Mouse (Mus musculus) layer of hippocampus, postnatal 10 days (tissue): ENCODE measurements at regions not wholly inside any gene's neighbourhood (a gene's known extent, or its start where the extent isn't known, plus 50 kb on each side); places are given as distances from the start of the nearest gene placed in this dataset.
A peak's percentile ranks its signal among the peaks of the same experiment; 100 is the strongest.

Experiments
- DNase-seq, 2 experiments: peaks; one replicate each; pipeline ENCODE4 v3.0.0; 2021; ENCODE audit warnings: low spot score in 2 of 2

- no peak for DNase-seq
Observed at GRCm38 (mm10) chr2:168842261-168842740, 74.6 kb upstream of the Sall4 start.

GRCm38 (mm10) chr2:168841713-168842045 lies 73.9 kb upstream of the Sall4 start:
- no peak for DNase-seq

GRCm38 (mm10) chr2:168840853-168841712 lies 73.3 kb upstream of the Sall4 start:
- DNase-seq: no peak

GRCm38 (mm10) chr2:168839811-168840655 lies 72.3 kb upstream of the Sall4 start:
- peak in 1 of 2 experiments; percentile 10 for DNase-seq

- DNase-seq: no peak
Observed at GRCm38 (mm10) chr2:168839221-168839620, 71.5 kb upstream of the Sall4 start.

GRCm38 (mm10) chr2:168838681-168839080 lies 70.9 kb upstream of the Sall4 start:
- DNase-seq: no peak

GRCm38 (mm10) chr2:168837951-168838570 lies 70.3 kb upstream of the Sall4 start:
- no peak for DNase-seq

GRCm38 (mm10) chr2:168834771-168835170 lies 67.0 kb upstream of the Sall4 start:
- no peak for DNase-seq

GRCm38 (mm10) chr2:168831740-168832139 lies 64.0 kb upstream of the Sall4 start:
- no peak for DNase-seq

GRCm38 (mm10) chr2:168820648-168821047 lies 52.9 kb upstream of the Sall4 start:
- no peak for DNase-seq
